Mouse (Mus musculus) erythroblast, adult 5-6 weeks (primary cell): ENCODE measurements around the gene Irx6. TPM values are rescaled to one million over a fixed set of nuclear protein-coding genes. Genes with fewer than 3 reads are reported as not detected.

Experiments used
- ATAC-seq: replicated peaks from 2 replicates; pipeline ENCODE4 v1.8.0; 2016; ENCODE audit warnings: moderate number of reproducible peaks, mild to moderate bottlenecking, moderate TSS enrichment, inconsistent platforms; ENCODE audit not compliant: poor library complexity, low FRiP score, severe bottlenecking
- total RNA-seq, 2 experiments: library from RNA; stranded (forward) in 1 of 2; stranded (reverse) in 1 of 2; fragments of 150-400 nt in 1 of 2; fragments of 200-764, 138-1000 nt in 1 of 2; gene quantifications; 2 replicates each; pipeline versions ENCODE4 v1.2.3 to v1.2.4; 2015 to 2017; ENCODE audit warnings: low replicate concordance in 2 of 2

Irx6 gene
- total RNA-seq, 2 experiments from 2014 or later: not detected

DNA sequence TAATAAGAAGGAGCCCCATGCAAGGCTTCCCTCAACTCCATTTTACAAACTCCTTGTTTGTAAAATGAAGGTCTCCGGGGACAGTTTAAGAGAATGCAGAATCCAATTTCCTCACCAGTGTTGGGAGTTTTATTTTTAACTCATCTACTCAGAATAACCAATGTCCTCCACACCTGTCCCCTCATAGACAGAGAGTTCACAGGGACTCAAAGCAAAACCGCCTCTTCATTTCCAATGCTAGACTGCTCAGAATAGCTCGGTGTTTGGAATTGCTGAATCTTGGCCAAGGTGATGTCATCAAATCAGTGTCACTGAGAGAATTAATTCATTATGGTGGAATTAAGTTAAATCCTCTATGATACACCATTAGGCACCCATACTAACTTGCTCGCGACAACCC, 44.0 kb downstream of the Irx6 start:
- no peak for ATAC-seq

DNA sequence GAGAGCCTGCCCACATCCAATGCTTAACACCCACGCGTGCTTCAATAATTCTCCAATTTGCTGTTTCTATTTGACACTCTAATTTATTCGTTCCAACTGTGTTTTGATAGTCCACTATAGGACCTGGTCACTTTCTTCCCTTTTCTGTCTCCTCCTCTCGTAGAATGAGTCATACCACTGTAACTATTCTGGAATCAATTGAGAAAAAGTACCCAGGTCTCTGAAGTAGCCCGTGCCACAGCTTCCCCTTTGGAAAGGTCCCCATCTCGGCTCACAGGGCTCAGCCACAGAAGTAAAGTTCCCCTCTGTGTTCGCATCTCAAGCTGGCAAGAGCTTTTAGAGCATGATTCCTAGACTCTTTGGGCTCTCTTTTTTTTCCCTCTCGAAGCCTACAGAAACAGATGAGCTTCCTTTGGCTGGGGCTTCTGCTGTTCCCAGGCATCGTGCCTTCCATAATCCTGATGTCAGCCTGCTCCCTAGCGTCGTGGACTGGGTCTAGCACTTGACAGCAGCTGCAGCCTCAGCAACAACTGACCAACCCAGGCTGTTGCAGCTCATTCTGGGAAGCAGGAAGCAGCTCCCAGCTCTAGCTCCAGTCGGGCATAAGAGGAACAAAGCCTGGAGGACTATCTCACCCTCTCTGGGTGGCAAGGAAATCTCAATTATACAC, 47.3 kb downstream of the Irx6 start:
- ATAC-seq: no peak

DNA sequence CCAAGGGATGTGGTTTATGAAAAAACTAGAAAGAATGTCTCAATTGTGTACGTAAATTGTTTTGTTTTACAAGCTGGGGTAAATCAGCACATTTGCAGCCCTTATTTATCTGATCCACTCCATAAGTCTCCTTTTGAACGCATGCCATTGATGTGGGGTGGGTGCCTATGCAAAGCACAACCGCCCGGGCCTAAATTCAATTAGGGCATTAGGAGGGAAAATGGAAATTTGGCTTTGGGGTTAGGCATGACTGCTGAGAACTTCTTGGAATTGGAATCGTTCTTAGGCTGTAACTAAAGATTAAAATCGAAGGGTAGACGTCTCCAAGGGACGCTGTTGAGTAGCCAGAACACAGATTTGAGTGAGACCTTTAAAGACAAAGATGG, 47.8 kb downstream of the Irx6 start:
- ATAC-seq: no peak

DNA sequence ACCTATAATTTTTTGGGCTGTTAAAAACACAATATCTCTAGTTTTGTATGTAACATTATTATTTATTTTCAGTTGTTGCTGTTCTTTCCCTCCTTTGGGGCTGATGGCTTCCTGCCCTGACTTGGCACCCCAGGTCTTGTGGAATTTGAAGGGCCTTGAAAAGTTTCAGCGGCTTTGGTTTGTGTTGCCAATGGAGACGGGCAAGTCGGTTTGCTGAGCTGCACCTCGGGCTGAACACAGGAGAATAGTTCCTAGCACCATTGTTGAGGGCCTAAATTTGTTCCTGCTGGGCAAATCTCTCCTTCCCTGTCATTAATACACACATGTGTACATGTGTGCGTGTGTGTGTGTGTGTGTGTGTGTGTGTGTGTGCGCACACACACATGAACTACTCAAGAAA, 49.2 kb downstream of the Irx6 start:
- no peak for ATAC-seq

DNA sequence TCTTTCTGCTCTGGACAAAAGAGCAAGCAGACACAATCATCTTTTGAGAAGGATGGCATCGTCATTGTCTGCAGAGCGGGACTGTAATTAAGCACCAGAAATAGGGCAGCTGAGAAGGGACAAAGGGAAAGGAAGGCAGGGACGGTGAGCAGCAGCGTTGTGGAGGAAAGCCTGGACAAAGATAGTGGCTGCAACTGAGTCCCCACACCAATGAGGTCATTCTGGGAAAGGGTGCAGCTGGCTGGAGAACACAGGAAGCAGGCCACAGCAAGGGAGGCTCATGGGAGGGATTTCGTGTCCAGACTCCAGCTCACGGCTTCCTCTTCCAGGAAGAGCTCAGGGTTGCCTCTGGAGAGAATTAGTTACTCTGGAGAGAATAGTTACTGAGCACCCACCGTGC, 49.9 kb downstream of the Irx6 start:
- ATAC-seq: no peak

DNA sequence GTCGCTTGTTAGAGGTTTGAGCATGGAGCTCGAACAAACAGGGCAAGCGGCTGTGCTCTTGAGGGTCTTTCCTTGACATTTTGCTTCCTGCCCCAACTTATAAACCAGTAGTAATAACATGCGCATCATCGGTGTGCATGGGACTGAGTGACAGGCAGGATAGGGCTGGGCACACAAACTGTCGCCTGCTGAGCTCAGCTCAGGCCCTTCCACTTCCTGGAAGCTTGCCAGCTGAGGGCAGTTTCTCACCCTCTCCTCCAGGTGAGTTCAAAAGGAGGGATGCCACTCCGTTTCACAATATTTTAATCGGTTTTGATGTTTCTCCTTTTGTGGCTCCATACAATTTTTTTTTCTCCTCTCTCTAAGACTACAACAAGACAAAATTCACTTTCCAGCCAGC, 50.3 kb downstream of the Irx6 start:
- no peak for ATAC-seq

Other genes with a start within 250 kb of the Irx6 start
- not detected in 2 replicates for gene Mmp2, start 153.0 kb downstream of the Irx6 start, total RNA-seq (2015; ENCODE audit: low replicate concordance)
- 1.1 TPM in 1 of 2 replicates, not detected in the other for gene Mmp2, start 153.0 kb downstream of the Irx6 start, total RNA-seq (2017; ENCODE audit: low replicate concordance)
- 7.7 and 29.0 TPM in 2 replicates for gene Lpcat2, start 181.1 kb downstream of the Irx6 start, total RNA-seq (2015; ENCODE audit: low replicate concordance)
- 8.6 and 8.8 TPM in 2 replicates for gene Lpcat2, start 181.1 kb downstream of the Irx6 start, total RNA-seq (2017; ENCODE audit: low replicate concordance)
- not detected in 2 replicates for gene Capns2, start 227.1 kb downstream of the Irx6 start, total RNA-seq (2015; ENCODE audit: low replicate concordance)
- not detected in 2 replicates for gene Capns2, start 227.1 kb downstream of the Irx6 start, total RNA-seq (2017; ENCODE audit: low replicate concordance)